Mouse (Mus musculus): Measurements from ENCODE around the gene Dok5.

The Dok5 gene

DNA sequence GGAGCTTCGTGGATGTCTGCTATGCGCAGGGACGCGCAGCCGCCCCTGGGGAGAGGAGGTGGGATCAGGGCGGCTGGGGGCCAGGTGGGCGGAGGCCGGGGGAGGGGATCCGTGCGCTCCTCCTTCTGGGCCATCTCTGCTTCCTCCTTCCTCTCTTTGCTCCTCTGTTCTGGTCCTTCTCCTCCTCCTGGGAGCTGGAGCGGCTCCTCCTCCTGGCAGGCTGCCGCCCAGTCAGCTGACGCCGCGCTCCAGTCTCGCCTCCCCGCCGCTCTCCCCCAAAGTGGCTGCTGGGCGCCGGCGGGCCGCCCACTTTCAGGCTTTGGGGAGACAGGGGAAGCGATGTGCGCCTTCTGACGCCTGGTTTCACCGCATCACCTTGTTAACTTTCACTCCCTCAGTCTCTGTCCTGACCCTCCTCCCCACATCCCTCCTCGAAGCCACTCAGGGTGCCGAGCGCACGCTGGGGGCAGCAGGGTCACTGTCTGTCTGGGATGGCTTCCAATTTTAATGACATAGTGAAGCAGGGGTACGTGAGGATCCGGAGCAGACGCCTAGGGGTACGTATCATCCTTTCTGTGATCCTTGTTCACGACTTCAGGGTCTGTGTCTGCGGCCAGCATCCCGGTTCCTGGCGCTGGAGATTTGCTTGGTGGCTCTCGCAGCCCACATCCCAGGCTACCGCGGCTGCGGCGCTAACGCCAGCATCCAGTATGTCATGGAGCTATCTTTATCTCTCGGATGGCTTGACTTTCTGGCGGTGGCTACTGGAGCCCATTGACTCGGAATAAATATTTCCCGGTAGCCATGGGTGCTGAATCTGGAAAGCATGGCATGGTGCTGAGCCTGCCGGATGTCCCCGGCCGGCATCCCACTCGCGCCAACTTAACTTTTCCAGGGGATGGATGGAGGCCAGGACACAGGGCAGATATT lies at the start of gene Dok5:
TSS of gene Dok5 (plus strand) at position 176 of the 930 bp plus-strand sequence.
- no peak for DNase-seq (ENCODE audit: low read depth)

DNA sequence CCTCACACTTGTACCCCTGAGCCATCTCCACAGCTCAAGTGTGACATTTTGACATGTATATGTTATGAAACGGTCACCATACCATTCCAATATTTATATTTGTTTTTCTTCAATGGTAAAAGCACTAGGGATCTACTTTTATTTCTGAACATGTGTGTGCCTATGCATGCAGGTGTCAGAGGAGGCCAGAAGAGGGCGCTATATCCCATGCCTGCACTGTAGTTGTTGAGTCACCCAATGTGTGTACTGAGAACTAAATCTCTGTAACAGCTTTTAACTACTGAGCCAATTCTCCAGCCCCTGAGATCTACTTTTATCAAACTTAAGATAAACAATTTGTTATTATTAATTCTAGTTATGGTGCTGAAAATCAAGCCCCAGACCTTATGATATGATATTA lies 48.2 kb upstream of the Dok5 start:
- DNase-seq (ENCODE audit: low read depth): no peak

DNA sequence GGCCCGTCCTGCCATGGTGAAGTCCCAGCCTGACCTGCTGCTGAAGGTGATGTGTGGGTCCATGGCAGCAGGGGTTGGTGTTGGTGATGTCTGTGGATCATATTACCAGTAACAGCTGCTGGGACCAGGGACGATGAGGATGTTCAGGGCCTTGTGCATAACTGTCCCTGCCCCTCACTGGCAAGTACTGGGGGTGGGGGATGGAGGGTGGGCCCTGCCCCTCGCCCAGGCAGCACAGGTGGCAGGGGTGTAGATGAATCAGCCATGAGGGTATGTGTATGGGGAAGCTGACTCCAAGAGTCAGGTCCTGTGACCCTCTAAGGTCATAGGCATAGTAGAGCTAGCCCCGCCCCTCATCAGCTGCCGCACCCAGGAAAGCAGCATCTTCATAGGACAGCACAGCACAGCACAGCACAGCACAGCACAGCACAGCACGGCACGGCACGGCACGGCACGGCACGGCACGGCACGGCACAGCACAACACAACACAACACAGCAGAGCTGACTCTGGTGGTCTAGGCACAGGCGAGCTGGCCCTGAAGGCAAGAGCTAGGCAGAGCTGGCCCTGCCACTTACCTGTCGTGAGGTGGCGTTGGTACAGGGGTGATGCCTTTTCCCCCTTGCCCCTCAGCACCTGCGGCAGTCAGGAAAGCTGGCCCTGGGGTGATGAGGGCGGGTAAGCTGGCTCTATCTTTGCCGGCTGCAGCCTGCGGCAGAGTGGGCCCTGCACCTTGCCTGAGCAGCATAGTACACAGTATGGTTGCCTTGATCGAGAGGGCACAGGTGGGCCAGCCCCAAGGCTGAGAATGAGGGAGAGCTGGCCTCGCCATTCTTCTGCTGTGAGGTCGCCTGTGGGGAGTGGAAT lies 36.3 kb upstream of the Dok5 start:
- no peak for DNase-seq (ENCODE audit: low read depth)

DNA sequence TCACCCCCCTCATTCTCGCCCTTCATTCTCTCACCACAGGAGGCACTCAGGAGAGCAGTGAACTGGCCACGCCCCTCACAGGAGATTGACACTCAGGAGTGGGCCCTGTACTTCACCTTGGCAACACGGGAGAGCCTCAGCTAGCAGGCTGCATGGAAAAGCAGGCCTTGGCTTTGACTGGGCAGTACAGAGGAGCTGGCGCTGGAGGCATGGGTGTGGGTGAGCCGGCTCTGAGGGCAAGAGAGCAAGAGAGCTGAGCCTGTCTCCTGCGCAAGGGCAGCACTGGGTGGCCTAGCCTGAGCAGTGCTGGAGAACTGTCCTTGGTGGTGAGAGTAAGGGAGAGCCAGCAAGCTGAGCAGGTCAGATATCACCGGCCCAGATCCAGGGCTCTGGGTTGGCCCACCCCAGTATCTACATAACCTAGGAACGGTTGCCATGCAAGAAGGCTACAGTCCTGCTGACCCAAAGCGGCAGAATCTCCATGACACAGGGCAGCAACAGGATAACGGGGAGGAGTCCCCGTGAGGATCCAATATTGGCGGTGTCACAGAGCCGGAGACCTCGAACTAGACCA lies 35.6 kb upstream of the Dok5 start:
- DNase-seq (ENCODE audit: low read depth): no peak

DNA sequence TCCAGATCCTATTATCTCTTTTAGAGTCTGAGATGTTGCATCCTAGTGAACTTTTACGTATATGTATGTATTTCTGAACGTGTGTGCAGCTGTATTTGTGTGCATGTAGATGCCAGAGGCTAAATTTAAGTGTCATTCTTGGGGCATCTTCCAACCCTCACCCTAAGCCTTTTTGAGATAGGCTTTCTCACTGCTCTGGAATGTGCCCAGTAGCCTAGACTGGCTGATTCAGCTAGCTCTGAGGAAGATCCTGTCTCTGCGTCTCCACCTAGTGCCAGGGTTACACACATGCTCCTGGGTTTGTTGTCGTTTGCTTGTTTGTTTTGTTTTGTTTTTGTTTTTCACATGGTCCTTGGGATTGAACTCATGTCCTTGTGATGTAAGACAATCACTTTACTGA lies 31.1 kb upstream of the Dok5 start:
- DNase-seq (ENCODE audit: low read depth): no peak

DNA sequence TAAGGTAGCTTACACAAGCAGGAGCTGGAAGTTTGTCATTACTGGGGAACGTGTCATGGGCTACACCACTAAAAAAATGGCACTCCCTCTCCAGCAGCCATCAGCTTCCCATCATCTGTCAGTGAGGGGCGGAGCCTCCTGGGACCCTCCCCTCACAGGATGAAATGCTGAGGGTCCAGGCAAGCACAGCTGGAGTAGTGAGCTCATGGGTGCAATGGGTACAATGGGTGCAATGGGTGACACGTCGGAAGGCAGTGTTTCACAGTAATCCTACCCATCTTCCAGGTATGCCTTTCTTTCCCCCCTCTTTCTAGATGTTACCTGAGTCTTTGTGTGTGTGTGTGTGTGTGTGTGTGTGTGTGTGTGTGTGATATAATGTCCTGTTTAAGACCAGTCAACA lies 25.1 kb upstream of the Dok5 start:
- DNase-seq (ENCODE audit: low read depth): no peak

DNA sequence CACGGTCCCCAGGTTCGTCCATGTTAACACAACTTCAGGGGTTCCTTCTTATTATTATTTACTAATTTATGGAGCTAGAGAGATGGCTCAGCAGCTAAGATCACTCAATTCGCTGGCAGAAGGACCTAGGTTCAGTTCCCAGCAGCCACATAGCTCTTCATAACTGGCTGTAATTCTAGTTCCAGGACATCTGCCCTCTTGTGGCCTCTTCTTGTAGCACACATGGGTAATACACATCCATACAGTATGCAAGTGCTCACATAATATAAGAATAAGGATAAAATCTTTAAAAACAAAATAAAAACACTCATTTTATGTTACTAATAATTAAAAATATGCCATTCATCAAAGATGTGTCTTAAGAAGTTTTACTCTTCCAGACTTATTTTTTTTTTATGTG lies 23.9 kb upstream of the Dok5 start:
- DNase-seq (ENCODE audit: low read depth): no peak

DNA sequence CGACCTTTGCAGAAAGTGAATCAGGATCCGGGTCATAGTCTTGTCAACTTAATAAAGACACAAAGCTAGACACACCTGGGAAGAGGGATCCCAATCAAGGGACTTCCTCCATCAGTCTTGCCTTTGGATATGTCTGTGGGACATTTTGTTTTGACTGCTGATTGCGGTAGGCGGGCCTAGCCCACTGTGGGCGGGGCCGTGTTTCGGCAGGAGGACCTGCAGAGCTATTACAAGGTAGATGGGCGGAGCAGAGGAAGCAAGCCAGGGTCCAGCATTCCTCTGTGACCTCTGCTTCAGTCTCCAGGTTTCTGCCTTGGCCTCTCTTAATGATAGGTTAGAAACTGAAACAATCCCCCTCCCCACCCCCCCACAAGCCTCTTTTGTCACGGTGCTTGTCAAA lies 22.7 kb upstream of the Dok5 start:
- no peak for DNase-seq (ENCODE audit: low read depth)

DNA sequence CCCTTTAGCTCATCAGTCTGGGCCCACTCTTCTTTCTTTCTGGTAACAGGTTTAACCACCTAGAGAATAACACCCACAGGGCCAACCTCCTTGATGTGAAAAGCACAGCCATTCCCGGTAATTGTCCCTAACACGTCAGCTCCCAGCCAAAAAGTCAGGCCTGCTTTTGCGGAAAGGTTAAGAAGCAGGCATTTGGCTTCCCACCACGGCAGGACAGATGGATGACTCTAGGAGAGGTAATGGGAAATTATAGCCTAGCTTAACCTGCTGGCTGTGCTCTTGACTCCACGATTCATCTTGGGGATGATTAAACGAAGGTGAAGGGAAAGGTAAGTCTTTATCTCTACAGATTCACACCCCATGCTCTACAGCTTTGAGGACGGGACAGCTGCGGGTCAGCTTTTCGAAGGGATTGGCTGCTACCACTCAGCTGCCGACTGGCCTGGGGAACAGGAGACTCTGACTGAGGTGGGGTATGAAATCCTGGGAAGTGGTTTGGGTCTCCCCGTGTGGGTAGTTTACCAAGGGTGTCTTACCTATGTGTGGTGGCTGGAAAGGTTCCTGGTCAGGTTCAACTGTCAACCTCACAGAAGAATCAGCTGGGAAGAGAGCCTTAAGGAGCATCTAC lies 18.8 kb upstream of the Dok5 start:
- no peak for DNase-seq (ENCODE audit: low read depth)

DNA sequence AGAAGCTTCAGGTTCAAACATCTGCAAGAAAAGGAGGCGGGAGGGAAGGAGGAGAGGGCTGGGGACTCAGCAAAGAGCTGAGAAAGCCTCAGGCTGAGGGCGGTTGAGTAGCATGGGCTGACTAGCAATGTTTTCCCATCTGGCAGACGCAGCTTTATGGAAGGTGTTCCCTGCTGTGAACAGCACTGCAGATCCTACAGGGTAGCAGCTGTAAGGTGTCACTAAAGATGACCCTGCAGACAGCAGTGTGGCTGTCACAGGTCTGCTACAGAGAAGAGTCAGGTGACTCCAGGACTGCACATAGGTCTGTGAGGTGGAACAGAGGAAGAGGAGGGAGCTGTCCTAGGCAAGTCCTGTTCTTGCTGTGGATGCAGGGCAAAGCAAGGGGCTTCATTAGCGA lies 11.2 kb upstream of the Dok5 start:
- no peak for DNase-seq (ENCODE audit: low read depth)

DNA sequence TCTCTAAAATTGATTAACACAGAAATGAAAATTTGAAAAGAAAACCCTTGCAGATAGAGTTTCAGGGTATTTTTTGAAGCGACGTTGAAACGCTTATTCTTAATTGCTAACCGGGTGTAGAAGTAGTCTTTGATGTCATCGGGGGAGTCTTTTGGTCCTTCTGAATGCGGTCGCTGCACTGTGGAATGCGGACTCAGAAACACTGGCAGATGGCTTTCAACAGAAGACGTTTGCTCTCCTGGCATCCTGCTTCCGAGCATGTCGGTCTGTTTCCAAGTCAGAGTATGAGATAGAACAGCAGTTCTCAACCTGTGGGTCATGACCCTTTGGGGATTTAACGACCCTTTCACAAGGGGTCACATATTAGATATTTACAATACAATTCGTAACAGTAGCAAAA lies 7.5 kb upstream of the Dok5 start:
- DNase-seq (ENCODE audit: low read depth): no peak

DNA sequence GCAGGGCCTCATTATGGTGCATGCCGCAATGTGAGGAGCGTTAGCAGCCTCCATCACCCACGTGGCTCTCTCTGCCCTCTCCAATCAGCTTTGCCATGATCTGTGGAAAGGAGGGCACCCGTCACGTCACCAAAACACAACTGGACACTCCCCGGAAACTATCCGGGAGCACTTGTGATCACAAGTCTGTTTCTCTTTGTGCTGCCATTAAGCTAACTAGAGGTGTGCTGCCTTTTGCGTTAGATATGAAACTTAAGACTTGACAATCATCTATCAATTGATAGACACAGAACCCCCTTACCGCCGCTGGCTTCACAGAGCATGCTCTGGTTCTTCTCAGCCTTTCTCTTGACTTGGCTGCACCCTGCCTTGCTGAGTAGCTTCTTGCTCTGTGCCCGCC lies 6.9 kb upstream of the Dok5 start:
- DNase-seq (ENCODE audit: low read depth): no peak

DNA sequence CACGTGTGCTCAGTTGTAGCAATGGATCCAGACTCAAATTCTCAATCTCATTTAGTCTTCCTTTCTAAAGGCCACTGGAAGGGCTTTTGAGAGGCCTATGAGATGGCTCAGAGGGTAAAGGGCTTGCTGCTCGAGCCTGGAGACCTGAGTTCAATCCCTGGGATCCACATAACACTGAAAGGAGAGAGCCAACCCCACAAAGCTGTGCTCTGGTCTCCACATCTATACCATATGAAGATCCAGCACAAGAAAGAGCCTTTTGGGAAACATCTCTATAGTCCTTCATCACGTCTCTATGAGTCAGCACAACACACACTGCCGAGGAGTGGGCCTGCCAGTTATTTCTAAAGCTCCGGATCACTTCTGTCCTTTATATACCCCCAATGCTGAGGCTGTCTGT lies 5.8 kb upstream of the Dok5 start:
- DNase-seq (ENCODE audit: low read depth): no peak

DNA sequence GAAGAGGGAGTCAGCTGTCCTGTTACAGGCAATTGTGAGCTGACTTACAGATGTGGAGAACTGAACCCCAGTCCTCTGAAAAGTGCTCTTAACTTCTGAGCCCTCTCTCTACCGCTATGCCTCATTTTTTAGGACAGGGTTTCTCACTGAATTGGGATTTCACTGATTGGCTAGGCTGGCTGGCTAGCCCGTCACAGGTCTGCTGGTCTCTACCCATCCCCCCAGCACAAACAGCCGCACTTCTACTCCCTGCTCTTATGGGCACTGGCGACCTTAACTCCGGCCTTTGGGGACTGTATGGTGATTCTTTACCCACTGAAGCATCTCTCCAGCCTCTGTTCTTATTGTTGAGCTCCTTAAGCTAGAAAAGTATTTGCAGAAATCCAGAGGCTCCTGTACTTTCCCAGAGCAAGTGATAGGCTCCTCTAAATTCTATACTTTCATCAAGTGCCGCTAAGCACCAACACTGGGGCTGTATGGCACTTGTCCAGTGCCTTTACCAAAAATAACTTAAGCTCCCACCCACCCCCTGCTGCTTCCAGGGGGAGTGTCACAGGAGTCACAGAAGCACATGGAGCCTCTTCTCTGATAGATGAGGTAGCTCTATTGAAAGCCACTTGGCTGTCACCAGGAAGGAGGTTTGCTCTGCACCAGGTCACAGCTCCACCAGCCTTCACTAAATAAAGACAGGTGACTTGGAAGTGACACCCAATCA lies 4.5 kb upstream of the Dok5 start:
- no peak for DNase-seq (ENCODE audit: low read depth)

DNA sequence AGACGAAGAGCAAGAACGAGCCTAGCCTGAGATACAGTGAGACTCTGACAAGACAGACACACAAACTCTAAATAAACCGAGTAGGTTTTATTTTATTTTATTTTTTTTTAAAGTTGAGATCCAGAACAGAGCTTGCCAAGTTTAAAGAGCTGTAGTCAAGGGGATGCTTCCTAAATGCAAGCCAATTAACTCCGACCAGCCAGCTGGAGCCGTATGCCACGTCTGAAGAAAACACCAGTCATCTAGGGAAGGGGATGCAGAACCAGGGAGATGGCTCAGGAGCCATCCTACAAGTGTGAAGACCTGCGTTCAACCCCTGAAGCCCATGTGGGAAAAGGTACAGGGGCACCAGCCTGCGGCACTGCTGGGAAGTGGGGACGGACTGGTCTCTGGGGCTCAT lies 2.7 kb upstream of the Dok5 start:
- no peak for DNase-seq (ENCODE audit: low read depth)

DNA sequence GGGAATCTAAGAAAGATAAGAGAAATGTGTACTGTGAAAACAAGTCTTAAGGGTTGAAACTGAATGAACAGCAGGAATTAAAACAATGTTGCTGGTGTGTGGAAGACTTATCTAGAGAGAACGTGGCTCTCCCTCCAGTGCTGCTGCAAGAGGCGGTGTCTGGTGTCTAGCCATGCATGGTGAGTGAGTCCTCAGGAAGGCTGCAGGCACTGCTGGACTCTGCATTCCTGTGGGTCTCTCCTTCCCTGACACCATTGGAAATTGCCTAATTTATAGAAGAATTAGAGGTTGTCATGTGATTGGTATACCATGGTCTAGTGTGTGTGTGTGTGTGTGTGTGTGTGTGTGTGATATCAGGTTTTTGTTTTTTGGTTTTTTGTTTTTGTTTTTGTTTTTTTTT lies 1.9 kb upstream of the Dok5 start:
- no peak for DNase-seq (ENCODE audit: low read depth)

DNA sequence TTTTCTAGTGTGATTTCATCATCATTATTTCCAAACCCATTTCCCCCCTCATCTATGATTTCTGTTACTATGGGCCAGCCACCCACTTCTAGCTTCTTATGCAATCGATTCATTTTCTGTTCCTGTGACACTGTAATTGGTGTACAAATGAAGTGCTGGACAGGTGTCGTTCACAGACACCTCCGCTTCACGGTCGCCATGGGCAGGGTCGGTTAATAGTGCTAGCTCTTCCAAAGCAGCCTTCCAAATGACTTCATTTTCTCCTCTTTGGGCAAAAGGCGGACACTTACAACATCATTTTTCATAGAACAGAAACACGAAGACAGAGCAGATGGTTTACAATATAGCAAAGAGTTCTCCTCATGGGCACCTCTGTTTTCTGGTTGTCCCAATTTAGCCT lies 1.5 kb upstream of the Dok5 start:
- DNase-seq (ENCODE audit: low read depth): no peak

DNA sequence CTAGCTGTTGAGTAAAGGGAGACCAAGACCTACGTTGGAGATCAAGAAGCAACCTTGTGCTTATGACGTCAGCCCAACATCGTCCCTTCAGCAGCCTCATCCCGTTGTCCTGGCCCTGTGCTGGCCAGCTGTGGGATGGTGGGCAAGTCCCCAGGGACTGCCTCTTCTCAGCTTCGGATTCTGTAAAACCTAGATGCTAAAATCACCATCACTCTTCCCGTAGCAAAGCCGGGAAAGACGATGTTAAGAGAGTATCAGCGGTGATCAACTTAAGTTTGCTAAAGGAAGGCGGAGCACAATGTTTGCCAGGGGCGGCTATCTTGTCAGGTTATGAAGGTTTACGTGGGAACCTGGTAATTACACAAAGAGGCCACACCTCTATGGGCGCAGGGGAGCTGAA lies 826 bp upstream of the Dok5 start:
- no peak for DNase-seq (ENCODE audit: low read depth)

DNA sequence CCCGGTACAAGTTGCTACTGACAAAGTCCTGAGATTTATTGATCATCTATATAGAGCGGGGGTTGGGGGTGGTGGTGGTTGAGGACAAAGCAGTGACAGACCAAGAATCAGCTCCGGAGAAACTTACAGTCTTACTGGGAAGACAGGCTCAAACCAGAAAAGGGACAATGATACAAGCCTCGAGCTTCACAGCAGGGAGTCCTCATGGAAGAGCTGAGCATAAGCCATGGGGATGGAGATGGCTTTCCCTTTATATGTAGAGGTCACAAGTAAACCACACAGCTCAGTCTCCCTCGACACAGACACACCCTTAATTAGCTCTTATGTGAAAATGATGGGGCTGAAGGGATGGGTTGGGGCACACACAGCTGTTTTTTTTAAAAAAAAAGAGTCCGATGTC lies 402 bp upstream of the Dok5 start:
- DNase-seq (ENCODE audit: low read depth): no peak

DNA sequence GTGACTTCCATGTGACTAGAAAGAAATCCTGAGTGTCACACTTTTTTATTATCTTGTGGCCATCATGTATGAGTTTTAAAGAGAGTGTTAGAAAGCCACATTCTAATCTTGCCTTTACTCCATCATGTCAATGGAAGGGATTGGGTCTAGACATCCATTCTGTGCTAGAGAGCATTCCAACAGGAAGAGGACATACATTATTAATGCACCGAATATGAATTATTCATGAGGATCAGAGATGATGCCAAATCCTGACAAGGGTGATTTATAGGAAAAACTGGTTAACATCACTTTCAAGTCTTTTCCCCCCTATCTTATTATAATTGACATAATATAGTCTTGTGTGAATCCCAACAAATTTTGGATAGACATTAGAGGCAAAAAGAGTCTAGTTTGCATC lies 2.1 kb downstream of the Dok5 start:
- DNase-seq (ENCODE audit: low read depth): no peak

DNA sequence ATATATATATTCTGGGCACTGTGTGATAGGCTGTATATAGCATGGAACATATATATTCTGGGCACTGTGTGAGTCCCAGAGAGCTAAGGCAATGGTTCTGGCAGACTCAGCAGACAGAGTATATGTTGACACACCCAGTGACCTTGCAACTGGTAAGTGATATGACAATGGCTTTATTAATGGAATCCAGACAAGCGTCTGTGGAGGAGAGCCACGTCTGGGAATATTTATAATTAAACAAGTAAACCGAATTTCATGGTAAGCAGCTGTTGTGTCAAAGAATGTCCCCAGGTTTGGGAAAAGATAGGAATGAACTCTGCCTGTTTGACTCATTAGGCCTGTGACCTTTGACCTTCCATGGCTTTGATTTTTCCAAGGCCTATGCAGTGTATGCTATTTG lies 2.8 kb downstream of the Dok5 start:
- no peak for DNase-seq (ENCODE audit: low read depth)

DNA sequence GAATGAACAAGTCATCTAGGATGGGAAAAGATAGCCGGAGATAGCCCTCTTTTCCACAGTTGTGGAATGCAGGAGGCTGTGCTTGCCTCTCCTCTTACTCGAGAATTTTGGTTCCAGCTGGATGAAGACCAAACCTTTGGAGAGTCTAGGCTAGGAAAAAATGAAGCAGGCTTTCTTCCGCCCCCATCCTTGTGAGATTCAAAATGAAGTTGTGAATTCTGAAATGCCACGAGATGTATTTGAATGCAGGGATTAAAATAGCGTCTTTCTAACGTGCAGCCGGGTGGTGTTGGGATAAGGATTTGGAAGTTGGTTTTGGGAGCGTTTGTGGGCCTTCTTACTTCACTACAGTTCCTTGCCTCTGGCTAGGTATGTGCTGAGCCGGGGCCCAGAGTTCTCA lies 6.8 kb downstream of the Dok5 start:
- no peak for DNase-seq (ENCODE audit: low read depth)

Measured in induced T-regulatory cell, adult 2 months (primary cell).